Mouse (Mus musculus) CH12.LX (cell line): ENCODE measurements around the gene Urad. TPM values are rescaled to one million over a fixed set of nuclear protein-coding genes. Genes with fewer than 3 reads are reported as not detected.

Experiments
- DNase-seq: peaks from one replicate; pipeline ENCODE4 v3.0.0-alpha.2; 2013; ENCODE audit errors: extremely low read depth
- H3K27ac ChIP-seq: 2 replicates; pipeline ENCODE4 v1.5.1; 2012; ENCODE audit warnings: low read depth, mild to moderate bottlenecking, control low read depth, moderate library complexity; ENCODE audit not compliant: insufficient read depth
- H3K27me3 ChIP-seq: replicated peaks from 2 replicates; pipeline ENCODE3; 2012; ENCODE audit warnings: inconsistent platforms
- H3K36me3 ChIP-seq, 2 experiments: replicated peaks in 1 of 2; 2 replicates each; pipeline versions ENCODE3 to v1.6.1; 2012; ENCODE audit warnings: inconsistent platforms in 1 of 2, low read length in 1 of 2, mild to moderate bottlenecking in 1 of 2, mixed read lengths in 1 of 2, moderate library complexity in 1 of 2; ENCODE audit not compliant: control insufficient read depth in 1 of 2, insufficient read depth in 1 of 2
- H3K4me1 ChIP-seq, 2 experiments: 2 replicates each; pipeline ENCODE4 v1.6.1; 2012; ENCODE audit warnings: inconsistent platforms in 1 of 2, moderate library complexity in 1 of 2; ENCODE audit not compliant: insufficient read depth in 2 of 2, control insufficient read depth in 1 of 2
- H3K4me2 ChIP-seq: 2 replicates; pipeline ENCODE4 v1.6.1; 2012; ENCODE audit warnings: low read depth, mild to moderate bottlenecking, control low read depth; ENCODE audit not compliant: poor library complexity, insufficient read depth, severe bottlenecking
- H3K4me3 ChIP-seq, 3 experiments: fragments of 150-350 bp in 1 of 3; sonication (generic) in 1 of 3; replicated peaks in 1 of 3; 2 replicates each; pipeline versions ENCODE3 to v1.5.1; 2011 to 2012; ENCODE audit warnings: low read depth in 2 of 3, low read length in 2 of 3, mild to moderate bottlenecking in 2 of 3, moderate library complexity in 2 of 3, control low read depth in 1 of 3, improper control_type of control experiment in 1 of 3, inconsistent platforms in 1 of 3, mixed read lengths in 1 of 3; ENCODE audit not compliant: poor library complexity in 1 of 3
- H3K79me2 ChIP-seq: replicated peaks from 2 replicates; pipeline ENCODE4 v1.6.1; 2012; ENCODE audit warnings: mild to moderate bottlenecking, moderate library complexity; ENCODE audit not compliant: control insufficient read depth, poor library complexity, insufficient read depth, severe bottlenecking; ENCODE audit errors: extremely low read depth
- H3K9ac ChIP-seq: 2 replicates; pipeline ENCODE4 v1.6.1; 2012; ENCODE audit warnings: low read depth, mild to moderate bottlenecking, control low read depth, moderate library complexity; ENCODE audit not compliant: insufficient read depth
- H3K9me3 ChIP-seq: replicated peaks from 2 replicates; pipeline ENCODE3; 2012; ENCODE audit warnings: low read length, inconsistent platforms, mixed read lengths
- BHLHE40 ChIP-seq: IDR thresholded peaks from 2 replicates; pipeline ENCODE4 v1.6.1; 2011; ENCODE audit warnings: mild to moderate bottlenecking, low read depth, low read length, improper control_type of control experiment
- CHD1 ChIP-seq: IDR thresholded peaks from 2 replicates; pipeline ENCODE4 v1.6.1; 2012; ENCODE audit warnings: low read depth, low read length, improper control_type of control experiment, inconsistent platforms
- CHD2 ChIP-seq: IDR thresholded peaks from 2 replicates; pipeline ENCODE4 v1.6.1; 2011; ENCODE audit warnings: low read length, improper control_type of control experiment
- CTCF ChIP-seq, 2 experiments: IDR thresholded peaks in 1 of 2; conservative IDR thresholded peaks in 1 of 2; 2 replicates each; pipeline ENCODE4 v1.5.1; 2011 to 2012; ENCODE audit warnings: low read depth in 2 of 2, low read length in 2 of 2, improper control_type of control experiment in 1 of 2, inconsistent platforms in 1 of 2, mild to moderate bottlenecking in 1 of 2, moderate library complexity in 1 of 2
- E2F4 ChIP-seq: IDR thresholded peaks from 2 replicates; pipeline ENCODE4 v1.6.1; 2011; ENCODE audit warnings: low read depth, low read length, improper control_type of control experiment; ENCODE audit not compliant: insufficient replicate concordance
- GABPA ChIP-seq: IDR thresholded peaks from 2 replicates; pipeline ENCODE4 v1.6.1; 2012; ENCODE audit warnings: low read depth, low read length, improper control_type of control experiment, inconsistent platforms; ENCODE audit not compliant: insufficient replicate concordance
- HCFC1 ChIP-seq: IDR thresholded peaks from 2 replicates; pipeline ENCODE4 v1.6.1; 2012; ENCODE audit warnings: low read depth, mild to moderate bottlenecking, inconsistent platforms, low read length, improper control_type of control experiment
- IRF4 ChIP-seq: IDR thresholded peaks from 2 replicates; pipeline ENCODE4 v1.6.1; 2014; ENCODE audit warnings: low read depth, mild to moderate bottlenecking, inconsistent platforms, low read length, improper control_type of control experiment
- JUND ChIP-seq: conservative IDR thresholded peaks from 2 replicates; pipeline ENCODE4 v1.6.1; 2011; ENCODE audit warnings: low read depth, low read length, improper control_type of control experiment
- KAT2A ChIP-seq: IDR thresholded peaks from 2 replicates; pipeline ENCODE4 v1.6.1; 2012; ENCODE audit warnings: low read length, improper control_type of control experiment, inconsistent platforms; ENCODE audit not compliant: insufficient replicate concordance
- MAFK ChIP-seq: IDR thresholded peaks from 2 replicates; pipeline ENCODE4 v1.6.1; 2011; ENCODE audit warnings: low read length, improper control_type of control experiment; ENCODE audit not compliant: insufficient replicate concordance
- MAZ ChIP-seq: IDR thresholded peaks from 2 replicates; pipeline ENCODE4 v1.6.1; 2012; ENCODE audit warnings: low read depth, mild to moderate bottlenecking, inconsistent platforms, low read length, improper control_type of control experiment, moderate library complexity
- MEF2A ChIP-seq: IDR thresholded peaks from 2 replicates; pipeline ENCODE4 v1.6.1; 2014; ENCODE audit warnings: low read depth, mild to moderate bottlenecking, inconsistent platforms, low read length, improper control_type of control experiment, borderline replicate concordance
- MXI1 ChIP-seq: IDR thresholded peaks from 2 replicates; pipeline ENCODE4 v1.6.1; 2011; ENCODE audit warnings: mild to moderate bottlenecking, low read depth, low read length, improper control_type of control experiment
- NRF1 ChIP-seq: IDR thresholded peaks from 2 replicates; pipeline ENCODE4 v1.6.1; 2014; ENCODE audit warnings: low read depth, mild to moderate bottlenecking, inconsistent platforms, low read length, improper control_type of control experiment, moderate library complexity
- PAX5 ChIP-seq: IDR thresholded peaks from 2 replicates; pipeline ENCODE4 v1.6.1; 2012; ENCODE audit warnings: low read length, inconsistent platforms, mixed read lengths
- POLR2A ChIP-seq: IDR thresholded peaks from 2 replicates; pipeline ENCODE4 v1.6.1; 2011; ENCODE audit warnings: low read depth, mild to moderate bottlenecking, improper control_type of control experiment, low read length
- RAD21 ChIP-seq: IDR thresholded peaks from 2 replicates; pipeline ENCODE4 v1.6.1; 2011; ENCODE audit warnings: low read depth, mild to moderate bottlenecking, low read length, improper control_type of control experiment, moderate library complexity
- RCOR1 ChIP-seq: conservative IDR thresholded peaks from 2 replicates; pipeline ENCODE4 v1.6.1; 2012; ENCODE audit warnings: low read depth, mild to moderate bottlenecking, inconsistent platforms, low read length, improper control_type of control experiment
- TCF12 ChIP-seq: IDR thresholded peaks from 2 replicates; pipeline ENCODE4 v1.6.1; 2014; ENCODE audit warnings: low read depth, mild to moderate bottlenecking, inconsistent platforms, low read length, improper control_type of control experiment
- UBTF ChIP-seq: IDR thresholded peaks from 2 replicates; pipeline ENCODE4 v1.6.1; 2012; ENCODE audit warnings: low read depth, mild to moderate bottlenecking, inconsistent platforms, low read length, improper control_type of control experiment, moderate library complexity
- USF1 ChIP-seq: IDR thresholded peaks from 2 replicates; pipeline ENCODE4 v1.6.1; 2014; ENCODE audit warnings: low read depth, mild to moderate bottlenecking, inconsistent platforms, low read length, improper control_type of control experiment
- USF2 ChIP-seq: conservative IDR thresholded peaks from 2 replicates; pipeline ENCODE4 v1.6.1; 2011; ENCODE audit warnings: low read depth, low read length, improper control_type of control experiment
- ZKSCAN1 ChIP-seq: IDR thresholded peaks from 2 replicates; pipeline ENCODE4 v1.6.1; 2012; ENCODE audit warnings: low read depth, inconsistent platforms, low read length, improper control_type of control experiment, borderline replicate concordance
- ZMIZ1 ChIP-seq: IDR thresholded peaks from 2 replicates; pipeline ENCODE4 v1.6.1; 2012; ENCODE audit warnings: low read depth, mild to moderate bottlenecking, inconsistent platforms, low read length, improper control_type of control experiment
- ZNF384 ChIP-seq: IDR thresholded peaks from 2 replicates; pipeline ENCODE4 v1.6.1; 2012; ENCODE audit warnings: low read depth, low read length, improper control_type of control experiment, inconsistent platforms
- dilution Hi-C: fragments of 300-500 bp; cut with MboI; formaldehyde crosslinking; loops from 2 replicates; pipeline ENCODE4 v1.14.3; 2020; ENCODE audit warnings: low sequenced_read_pairs; ENCODE audit not compliant: extremely low pct_unique_long_range_greater_than_20kb, extremely low pct_ligation_motif_present
- in situ Hi-C: fragments of 300-500 bp; cut with MboI; formaldehyde crosslinking; loops from 3 replicates; pipeline ENCODE4 v1.14.3; 2019; ENCODE audit warnings: low sequenced_read_pairs, low pct_ligation_motif_present, low pct_unique_long_range_greater_than_20kb, mixed read lengths
- polyA plus RNA-seq: library from polyadenylated mRNA; unstranded; fragments of >175 nt; gene quantifications from 2 replicates; pipeline ENCODE4 v1.2.1, GENCODE M21; 2012; ENCODE audit warnings: low read depth; ENCODE audit not compliant: insufficient read length
- total RNA-seq, 2 experiments: library from RNA; depleted of rRNA; stranded (reverse); fragments of 300-350 nt in 1 of 2; fragments of >200 nt in 1 of 2; gene quantifications; 2 replicates each; pipeline ENCODE4 v1.2.3; 2012 to 2014

Urad gene
- total and polyA plus RNA-seq, 3 experiments: not detected

DNA sequence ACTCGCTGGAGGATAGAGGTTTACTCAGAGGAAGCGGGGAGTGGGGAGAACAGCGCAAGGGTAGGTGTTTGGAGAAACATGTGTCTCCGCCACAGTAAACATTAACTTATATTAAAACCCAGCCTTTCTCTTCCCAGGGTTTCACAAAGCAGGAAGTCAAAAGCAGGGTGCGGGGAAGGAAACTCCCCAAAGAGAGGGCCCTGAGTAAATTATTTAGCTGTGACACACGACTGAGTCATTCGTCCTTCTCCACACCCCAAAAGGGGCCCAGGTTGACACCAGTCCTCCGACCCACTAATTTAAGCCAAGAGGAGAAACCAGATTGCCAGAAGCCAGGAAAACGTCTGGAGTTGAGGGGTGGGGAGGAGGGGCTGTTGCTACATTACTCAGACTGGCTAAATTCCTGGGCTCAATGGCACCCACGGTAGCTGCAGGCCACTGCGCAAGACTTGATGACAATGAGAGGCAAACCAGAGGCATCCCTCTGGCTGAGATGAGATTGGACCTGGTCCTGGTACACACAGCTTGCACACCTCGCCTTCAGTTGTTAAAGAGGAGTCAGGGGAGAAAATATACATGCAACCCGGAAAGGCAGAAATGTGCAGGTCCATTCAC is 29.6 kb downstream of the Urad start:
- dilution Hi-C loops: no loop called here
- Histone ChIP-seq H3K9ac (no peak overlapping the region), H3K27me3 (peaks cover 24% of the 10 kb centered on the region), H3K4me3 (no peak overlapping the region), H3K9me3 (no peaks in the 10 kb centered on the region), H3K27ac (no peak overlapping the region), H3K79me2 (no peaks in the 10 kb centered on the region), H3K4me1 (peaks cover 3 to 9% of the 10 kb centered on the region in 2 experiments; a peak in 2 of 4 replicates), H3K36me3 (no peaks in the 10 kb centered on the region)
- in situ Hi-C loops: no loop called here
- no peak for DNase-seq
- TF ChIP-seq BHLHE40 (no peak), HCFC1 (no peak), ZKSCAN1 (no peak), ZMIZ1 (no peak), NRF1 (no peak), USF2 (no peak), UBTF (no peak), CHD1 (no peak), CTCF (conservative IDR thresholded peaks at IDR 0.05 in 1 of 2, IDR thresholded peaks at IDR 0.05 in 1 of 2; ENCODE audit: low read depth in 2 of 2, low read length in 2 of 2) (no peak), ZNF384 (no peak), GABPA (no peak), E2F4 (no peak), KAT2A (no peak), TCF12 (no peak), USF1 (no peak), RCOR1 (no peak), MEF2A (no peak), MXI1 (no peak), MAFK (no peak), RAD21 (no peak)
- TF ChIP-seq, all 38 proteins: peak for 0
- H3K4me2 ChIP-seq: no peak overlapping the region

DNA sequence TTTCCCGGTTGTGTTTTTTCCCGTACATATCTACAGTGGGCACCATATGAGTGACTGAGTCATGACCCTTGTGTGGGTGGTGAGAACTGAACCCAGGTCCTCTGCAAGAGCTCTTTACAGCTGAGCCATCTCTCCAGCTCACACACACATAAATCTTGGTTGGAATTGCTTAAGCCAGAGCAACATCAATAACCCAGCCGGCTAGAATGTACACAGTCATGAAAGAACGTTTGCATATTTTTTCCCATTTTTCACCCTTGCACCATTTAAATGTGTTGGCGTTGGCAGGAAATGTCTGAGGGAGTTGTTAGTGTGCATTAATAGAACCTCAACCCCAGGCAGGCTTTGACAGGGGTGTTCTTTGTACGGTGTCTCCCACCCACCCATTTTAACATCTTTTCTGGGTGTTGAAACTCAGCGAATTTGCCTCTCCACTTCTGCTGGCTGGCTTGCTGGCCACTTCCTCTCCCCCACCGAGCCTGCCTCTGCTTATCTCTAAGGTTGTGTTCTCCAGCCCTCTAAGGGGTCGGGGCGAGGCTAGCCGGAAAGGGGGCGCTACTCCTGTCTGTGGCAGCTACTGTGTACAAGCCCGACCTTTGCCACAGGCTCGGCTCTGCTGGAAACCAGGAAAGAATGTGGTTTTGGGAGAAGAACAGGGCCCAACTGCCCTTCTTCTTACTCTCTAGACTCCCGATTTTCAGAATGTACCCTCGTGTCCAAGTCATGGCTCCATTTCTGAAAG is 30.3 kb downstream of the Urad start:
- H3K9me3 ChIP-seq: no peaks in the 10 kb centered on the region
- no peak overlapping the region for H3K27ac ChIP-seq
- no peak overlapping the region for H3K4me2 ChIP-seq
- peaks cover 18% of the 10 kb centered on the region for H3K27me3 ChIP-seq
- no peaks in the 10 kb centered on the region for H3K36me3 ChIP-seq
- DNase-seq: no peak
- dilution Hi-C loops: no loop called here
- in situ Hi-C loops: no loop called here
- H3K9ac ChIP-seq: no peak overlapping the region
- H3K4me3 ChIP-seq: no peak overlapping the region
- TF ChIP-seq MAFK (no peak), HCFC1 (no peak), USF1 (no peak), JUND (no peak), POLR2A (no peak), PAX5 (no peak), MAZ (no peak), CTCF (conservative IDR thresholded peaks at IDR 0.05 in 1 of 2, IDR thresholded peaks at IDR 0.05 in 1 of 2; ENCODE audit: low read depth in 2 of 2, low read length in 2 of 2) (no peak), CHD2 (no peak), IRF4 (no peak)
- H3K79me2 ChIP-seq: no peaks in the 10 kb centered on the region
- H3K4me1 ChIP-seq: peaks cover 3 to 9% of the 10 kb centered on the region in 2 experiments; a peak in 2 of 4 replicates
